Mouse (Mus musculus) lung, embryonic 15.5 days (tissue): ENCODE measurements around the gene Igsf21. TPM values are rescaled to one million over a fixed set of nuclear protein-coding genes. Genes with fewer than 3 reads are reported as not detected.

Source experiments
- ATAC-seq: fragments of 200-750 bp; cut with Nextera tagmentation; 2 replicates; pipeline ENCODE4 v1.8.0; 2017; ENCODE audit warnings: moderate number of reproducible peaks, borderline replicate concordance; ENCODE audit not compliant: low FRiP score, low TSS enrichment; ENCODE audit errors: extremely low read depth
- H3K27ac ChIP-seq: fragments of 300-500 bp; sonication (generic); 2 replicates; pipeline ENCODE4 v1.5.1; 2015; ENCODE audit warnings: moderate library complexity, mild to moderate bottlenecking, inconsistent platforms
- H3K27me3 ChIP-seq: fragments of 300-500 bp; sonication (generic); 2 replicates; pipeline ENCODE4 v1.6.1; 2015; ENCODE audit warnings: inconsistent platforms
- H3K36me3 ChIP-seq: fragments of 300-500 bp; sonication (generic); 2 replicates; pipeline ENCODE4 v1.6.1; 2015; ENCODE audit warnings: inconsistent platforms
- H3K4me1 ChIP-seq: fragments of 300-500 bp; sonication (generic); 2 replicates; pipeline ENCODE4 v1.6.1; 2015; ENCODE audit warnings: inconsistent platforms
- H3K4me2 ChIP-seq: fragments of 300-500 bp; sonication (generic); 2 replicates; pipeline ENCODE4 v1.6.1; 2015; ENCODE audit warnings: inconsistent platforms, mild to moderate bottlenecking, moderate library complexity
- H3K4me3 ChIP-seq: fragments of 300-500 bp; sonication (generic); 2 replicates; pipeline ENCODE4 v1.5.1; 2015; ENCODE audit warnings: mild to moderate bottlenecking, inconsistent platforms
- H3K9ac ChIP-seq: fragments of 300-500 bp; sonication (generic); 2 replicates; pipeline ENCODE4 v1.6.1; 2015; ENCODE audit warnings: inconsistent platforms
- H3K9me3 ChIP-seq: fragments of 300-500 bp; sonication (generic); 2 replicates; pipeline ENCODE4 v1.6.1; 2016; ENCODE audit warnings: inconsistent platforms
- WGBS: fragments of 180-500 bp; shearing (Covaris S2); methylation state at CpG from one replicate; pipeline ENCODE4 v1.1.7; 2015; 5-methylcytosine and 5-hydroxymethylcytosine counted together
- polyA plus RNA-seq: library from polyadenylated mRNA; unstranded; fragments of >200 nt; fragmentation: Nextera tagmentation; extraction: Ambion mirVana; gene quantifications from 2 replicates; pipeline ENCODE4 v1.2.1, GENCODE M21; 2015

The Igsf21 gene
- polyA plus RNA-seq, 1 experiment from 2014 or later = 0.39 TPM

DNA sequence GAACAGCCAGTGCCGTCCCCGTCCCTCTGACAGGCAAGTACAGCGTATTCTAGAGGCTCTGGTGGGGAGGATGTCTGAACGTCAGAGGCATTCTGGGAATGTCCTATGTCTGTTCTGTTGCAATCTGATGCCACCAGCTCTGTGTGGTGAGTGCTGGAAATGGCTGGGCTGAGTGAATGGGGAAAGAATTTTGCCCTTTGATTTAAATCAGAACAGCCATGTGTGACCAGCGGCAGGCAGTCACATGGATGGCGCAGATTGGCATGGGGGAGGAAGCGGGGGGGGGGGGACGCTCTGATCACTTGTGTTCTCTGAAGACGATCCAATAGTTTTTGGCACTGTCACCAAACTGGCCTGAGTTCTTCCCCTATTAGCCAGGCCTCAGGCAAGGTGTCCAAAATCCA lies 92.9 kb downstream of the Igsf21 start:
- no peak overlapping the region for H3K4me3 ChIP-seq
- no peak overlapping the region for H3K9ac ChIP-seq
- no peak overlapping the region for H3K4me2 ChIP-seq
- no peaks in the 10 kb centered on the region for H3K36me3 ChIP-seq
- H3K9me3 ChIP-seq = no peaks in the 10 kb centered on the region
- no peak for ATAC-seq
- no peaks in the 10 kb centered on the region; the same call in 1 of the 2 replicates for H3K27me3 ChIP-seq
- H3K4me1 ChIP-seq = no peaks in the 10 kb centered on the region
- H3K27ac ChIP-seq = no peak overlapping the region
- 60% methylated on average over 7 of the region's 9 CpGs for WGBS

DNA sequence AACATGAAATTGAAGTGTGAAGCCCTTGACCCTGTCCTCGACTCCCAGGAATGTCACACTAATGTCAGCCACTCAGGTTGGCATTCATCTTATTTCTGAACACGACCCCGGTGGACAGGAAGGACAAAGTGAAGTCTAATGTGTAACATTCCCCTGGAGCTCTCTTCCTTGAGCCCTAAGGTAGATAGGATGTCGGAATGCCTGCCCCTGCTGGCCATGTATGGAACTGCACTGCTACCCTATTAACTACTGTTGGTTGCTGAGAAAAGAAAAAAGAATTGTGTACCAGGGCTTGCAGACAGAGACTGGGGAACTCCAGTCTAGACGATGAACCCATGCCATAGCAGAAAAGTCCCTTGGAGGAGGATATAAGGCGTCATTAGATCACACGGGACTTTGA lies 93.5 kb downstream of the Igsf21 start:
- Histone ChIP-seq H3K27ac (no peak overlapping the region), H3K4me2 (no peak overlapping the region), H3K4me1 (no peaks in the 10 kb centered on the region), H3K9me3 (no peaks in the 10 kb centered on the region), H3K36me3 (no peaks in the 10 kb centered on the region), H3K4me3 (no peak overlapping the region), H3K9ac (no peak overlapping the region), H3K27me3 (no peaks in the 10 kb centered on the region; the same call in 1 of the 2 replicates)
- 25% methylated on average over 7 of the region's 7 CpGs for WGBS
- no peak for ATAC-seq

DNA sequence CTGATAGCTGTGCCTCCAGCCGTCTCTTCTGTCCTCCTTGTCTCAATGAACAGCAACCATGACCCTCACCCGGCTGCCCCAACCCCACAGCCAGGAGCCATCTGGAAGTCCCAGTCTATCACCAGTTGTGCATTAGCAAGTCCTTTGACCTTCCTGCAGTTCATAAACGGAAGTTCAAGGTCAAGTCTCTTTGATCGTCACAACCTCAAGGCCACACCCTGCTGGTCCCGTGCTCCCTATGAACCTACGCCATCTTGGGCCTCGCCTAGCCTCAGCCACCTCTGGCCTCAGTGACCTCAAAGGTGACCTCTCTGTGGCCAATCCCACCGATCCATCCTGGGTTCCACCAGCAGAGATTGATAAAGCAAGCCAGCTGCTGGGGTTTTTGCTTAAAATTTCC lies 96.9 kb downstream of the Igsf21 start:
- WGBS = 77% methylated on average over 8 of the region's 8 CpGs
- Histone ChIP-seq H3K4me1 (no peaks in the 10 kb centered on the region), H3K9me3 (no peaks in the 10 kb centered on the region), H3K4me3 (no peak overlapping the region), H3K9ac (no peak overlapping the region), H3K4me2 (no peak overlapping the region), H3K27me3 (no peaks in the 10 kb centered on the region; the same call in 1 of the 2 replicates), H3K27ac (no peak overlapping the region), H3K36me3 (no peaks in the 10 kb centered on the region)
- ATAC-seq = no peak

DNA sequence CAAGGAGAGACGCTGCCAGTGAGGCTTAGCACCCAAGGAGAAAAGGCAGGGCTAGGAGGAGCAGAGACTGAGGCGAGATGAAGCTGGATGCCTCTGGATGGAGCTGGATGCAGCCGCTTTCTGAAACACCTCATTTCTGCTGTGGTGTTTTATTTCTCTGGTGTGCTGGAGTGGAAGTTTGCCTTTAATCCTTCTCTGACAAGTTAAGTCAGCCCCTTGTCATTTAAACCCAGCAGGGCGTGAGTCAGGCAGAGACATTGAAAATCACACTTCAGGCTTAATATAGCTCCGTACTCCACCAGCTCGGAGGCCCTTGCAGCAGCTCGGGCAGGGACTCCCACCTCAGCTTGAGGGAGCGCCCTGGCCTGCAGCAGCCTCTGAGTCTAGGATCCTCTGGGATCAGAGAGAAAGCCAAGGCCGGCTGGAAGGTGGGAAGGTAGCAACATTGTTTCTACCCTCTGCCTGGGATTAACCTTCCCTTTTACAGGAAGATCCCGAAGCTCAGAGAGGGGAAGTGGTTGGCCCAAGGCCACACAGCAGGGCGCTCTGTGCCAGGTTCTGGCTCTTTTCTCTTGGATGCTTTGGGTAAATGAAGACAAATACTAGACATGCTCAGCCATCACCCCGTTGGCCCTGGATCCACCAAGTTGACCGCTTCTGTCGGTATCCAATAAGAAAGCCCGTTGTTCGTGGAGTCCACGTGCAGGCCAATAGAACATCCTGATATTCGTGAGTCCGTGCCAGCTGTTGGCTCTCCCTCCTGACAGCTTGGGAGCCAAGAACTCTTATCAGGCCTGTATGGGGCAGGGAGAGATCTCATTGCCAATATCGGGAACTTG lies 98.5 kb downstream of the Igsf21 start:
- WGBS = 65% methylated on average over 20 of the region's 20 CpGs
- Histone ChIP-seq H3K9me3 (no peaks in the 10 kb centered on the region), H3K4me3 (no peak overlapping the region), H3K27me3 (no peaks in the 10 kb centered on the region; the same call in 1 of the 2 replicates), H3K36me3 (no peaks in the 10 kb centered on the region), H3K27ac (no peak overlapping the region), H3K4me2 (no peak overlapping the region), H3K9ac (no peak overlapping the region), H3K4me1 (no peaks in the 10 kb centered on the region)
- no peak for ATAC-seq

DNA sequence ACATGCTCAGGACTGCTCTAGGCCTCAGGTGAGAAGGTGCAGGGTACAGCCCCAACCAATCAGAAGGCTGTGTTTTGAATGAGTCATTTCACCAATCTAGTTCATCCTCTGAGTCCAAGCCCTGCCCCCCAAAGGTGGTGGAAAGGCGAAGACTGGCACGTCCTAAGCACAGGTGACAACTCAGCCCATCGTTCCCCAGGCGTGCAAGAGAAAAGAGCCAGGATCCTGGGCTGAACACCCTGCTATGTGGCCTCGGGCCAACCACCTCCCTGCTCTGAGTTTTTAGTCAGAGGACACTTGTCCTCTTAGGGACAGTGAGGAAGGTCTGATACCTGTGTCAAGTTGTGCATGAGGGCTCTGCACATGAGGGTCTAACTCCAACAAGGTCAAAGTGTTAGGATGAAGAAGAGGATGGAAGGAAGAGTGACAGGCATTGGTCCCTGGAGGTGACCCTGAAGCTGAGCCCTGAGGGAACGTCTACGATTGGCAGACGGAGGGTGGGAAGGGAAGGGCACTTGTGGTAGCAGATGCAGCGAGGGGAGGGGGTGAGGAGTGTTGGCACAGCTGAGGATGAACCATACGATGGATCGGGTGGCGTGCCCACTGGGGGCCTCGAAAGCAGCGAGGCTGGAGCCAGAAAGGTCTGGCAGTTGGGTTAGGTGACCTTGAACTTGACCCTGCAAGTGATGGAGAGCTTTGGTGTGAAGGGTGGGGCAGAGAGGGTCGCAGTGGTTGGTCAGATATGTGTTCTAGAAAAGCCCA lies 99.3 kb downstream of the Igsf21 start:
- Histone ChIP-seq H3K27me3 (no peaks in the 10 kb centered on the region; the same call in 1 of the 2 replicates), H3K36me3 (no peaks in the 10 kb centered on the region), H3K4me2 (no peak overlapping the region), H3K4me1 (no peaks in the 10 kb centered on the region), H3K4me3 (no peak overlapping the region), H3K9ac (no peak overlapping the region), H3K9me3 (no peaks in the 10 kb centered on the region), H3K27ac (no peak overlapping the region)
- WGBS = 68% methylated on average over 15 of the region's 15 CpGs
- ATAC-seq = no peak

DNA sequence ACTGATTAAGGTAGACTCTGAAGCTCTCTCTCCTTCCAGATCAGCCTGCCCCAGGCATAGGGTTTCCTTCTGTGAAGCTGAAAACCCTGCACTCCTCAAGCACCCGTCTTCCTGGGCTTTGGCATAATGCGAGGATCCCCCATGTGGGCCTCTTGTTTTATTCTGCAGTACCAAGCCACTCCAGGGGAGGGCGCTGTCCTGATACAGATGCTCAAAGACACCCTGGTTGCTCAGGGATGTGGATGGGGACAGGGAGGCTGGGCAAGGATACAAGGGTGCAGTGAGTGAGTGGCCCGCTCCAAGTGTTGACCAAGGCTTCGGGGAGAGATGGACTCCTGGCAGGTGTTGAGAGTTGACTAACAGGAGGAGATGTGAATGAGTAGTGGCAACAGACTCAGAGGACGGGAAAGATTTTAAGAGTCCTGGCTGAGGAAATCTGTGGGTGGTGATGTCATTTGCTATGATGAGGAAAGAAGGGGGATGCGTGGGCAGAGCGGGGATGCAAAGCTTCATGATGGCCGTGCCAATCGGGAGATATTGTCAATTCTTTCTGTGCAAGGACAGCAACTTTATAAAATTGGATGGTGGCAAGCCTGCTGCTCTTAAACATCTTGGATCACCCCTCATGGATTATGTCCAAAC lies 102.6 kb downstream of the Igsf21 start:
- Histone ChIP-seq H3K9me3 (no peaks in the 10 kb centered on the region), H3K27ac (no peak overlapping the region), H3K9ac (no peak overlapping the region), H3K27me3 (0 out of 2 replicates have a peak, but pooled peaks cover 2% of the 10 kb centered on the region), H3K4me1 (no peaks in the 10 kb centered on the region), H3K4me2 (no peak overlapping the region), H3K36me3 (no peaks in the 10 kb centered on the region), H3K4me3 (no peak overlapping the region)
- 84% methylated on average over 10 of the region's 10 CpGs for WGBS
- ATAC-seq = no peak

DNA sequence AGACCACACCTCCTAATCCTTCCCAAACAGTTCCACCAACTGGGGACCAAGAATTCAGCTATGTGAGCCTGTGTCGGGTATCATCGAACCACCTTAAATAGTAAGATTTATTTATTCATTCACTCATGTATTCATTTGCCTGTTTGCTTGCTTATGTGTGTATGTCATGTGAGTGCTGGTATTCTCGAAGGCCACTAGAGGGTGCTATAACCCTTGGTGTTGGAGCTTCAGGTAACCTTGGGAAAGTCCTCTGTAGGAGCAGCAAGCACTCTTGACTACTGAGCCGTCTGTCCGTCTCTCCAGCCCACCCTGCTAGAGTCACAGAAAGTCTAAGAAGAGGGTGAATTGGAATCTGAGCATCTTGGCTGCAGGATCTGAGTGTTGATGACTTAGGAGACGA lies 103.4 kb downstream of the Igsf21 start:
- no peak overlapping the region for H3K27ac ChIP-seq
- ATAC-seq = no peak
- no peak overlapping the region for H3K4me2 ChIP-seq
- H3K4me1 ChIP-seq = no peaks in the 10 kb centered on the region
- H3K27me3 ChIP-seq = 0 out of 2 replicates have a peak, but pooled peaks cover 2% of the 10 kb centered on the region
- no peak overlapping the region for H3K4me3 ChIP-seq
- no peaks in the 10 kb centered on the region for H3K9me3 ChIP-seq
- no peaks in the 10 kb centered on the region for H3K36me3 ChIP-seq
- H3K9ac ChIP-seq = no peak overlapping the region
- WGBS = 84% methylated on average over 6 of the region's 6 CpGs

DNA sequence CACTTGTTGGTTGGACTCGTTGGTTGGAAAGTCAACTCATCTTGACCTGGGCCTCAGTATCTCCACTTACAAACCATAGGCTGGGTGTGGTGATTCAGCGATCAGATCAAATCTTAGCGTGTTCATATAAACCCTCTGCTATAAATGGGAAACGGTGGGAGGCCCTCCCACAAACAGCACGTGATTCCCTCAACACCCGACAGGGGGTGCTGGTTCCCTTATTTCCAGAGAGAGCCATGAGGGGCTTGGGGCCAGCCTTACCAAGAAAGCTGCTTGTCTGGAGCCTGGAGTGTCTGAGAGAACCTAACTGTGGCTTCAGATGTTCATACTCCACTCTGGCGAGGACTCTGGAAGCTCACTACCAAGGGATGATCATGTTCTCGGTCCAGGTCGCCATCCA lies 106.1 kb downstream of the Igsf21 start:
- H3K27ac ChIP-seq = no peak overlapping the region
- H3K9ac ChIP-seq = no peak overlapping the region
- H3K4me1 ChIP-seq = no peaks in the 10 kb centered on the region
- no peak overlapping the region for H3K4me2 ChIP-seq
- H3K36me3 ChIP-seq = no peaks in the 10 kb centered on the region
- ATAC-seq = no peak
- 64% methylated on average over 9 of the region's 9 CpGs for WGBS
- no peaks in the 10 kb centered on the region for H3K9me3 ChIP-seq
- H3K27me3 ChIP-seq = 0 out of 2 replicates have a peak, but pooled peaks cover 2% of the 10 kb centered on the region
- H3K4me3 ChIP-seq = no peak overlapping the region

DNA sequence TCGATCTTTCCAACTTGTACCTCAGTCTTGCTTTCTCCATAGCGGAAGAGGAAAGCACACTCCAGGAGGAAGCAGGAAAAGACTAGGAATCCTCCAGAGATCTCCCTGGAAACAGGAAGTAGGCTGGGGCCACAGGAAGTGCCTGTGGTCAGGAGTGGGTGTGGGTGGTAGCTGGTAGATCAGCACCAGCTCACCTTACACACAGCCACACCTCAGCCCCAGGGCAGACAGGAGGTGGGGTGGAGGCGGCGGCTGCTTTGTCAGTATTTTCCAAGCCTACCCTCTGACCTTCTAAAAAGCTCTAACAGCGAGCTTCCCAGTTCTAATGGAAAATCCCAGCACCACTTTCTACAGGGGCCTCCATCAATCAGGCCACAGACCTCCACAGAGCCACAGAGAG lies 107.7 kb downstream of the Igsf21 start:
- Histone ChIP-seq H3K9me3 (no peaks in the 10 kb centered on the region), H3K4me2 (no peak overlapping the region), H3K9ac (no peak overlapping the region), H3K4me1 (no peaks in the 10 kb centered on the region), H3K27ac (no peak overlapping the region), H3K4me3 (no peak overlapping the region), H3K36me3 (no peaks in the 10 kb centered on the region), H3K27me3 (0 out of 2 replicates have a peak, but pooled peaks cover 2% of the 10 kb centered on the region)
- 48% methylated on average over 5 of the region's 5 CpGs for WGBS
- ATAC-seq = no peak

DNA sequence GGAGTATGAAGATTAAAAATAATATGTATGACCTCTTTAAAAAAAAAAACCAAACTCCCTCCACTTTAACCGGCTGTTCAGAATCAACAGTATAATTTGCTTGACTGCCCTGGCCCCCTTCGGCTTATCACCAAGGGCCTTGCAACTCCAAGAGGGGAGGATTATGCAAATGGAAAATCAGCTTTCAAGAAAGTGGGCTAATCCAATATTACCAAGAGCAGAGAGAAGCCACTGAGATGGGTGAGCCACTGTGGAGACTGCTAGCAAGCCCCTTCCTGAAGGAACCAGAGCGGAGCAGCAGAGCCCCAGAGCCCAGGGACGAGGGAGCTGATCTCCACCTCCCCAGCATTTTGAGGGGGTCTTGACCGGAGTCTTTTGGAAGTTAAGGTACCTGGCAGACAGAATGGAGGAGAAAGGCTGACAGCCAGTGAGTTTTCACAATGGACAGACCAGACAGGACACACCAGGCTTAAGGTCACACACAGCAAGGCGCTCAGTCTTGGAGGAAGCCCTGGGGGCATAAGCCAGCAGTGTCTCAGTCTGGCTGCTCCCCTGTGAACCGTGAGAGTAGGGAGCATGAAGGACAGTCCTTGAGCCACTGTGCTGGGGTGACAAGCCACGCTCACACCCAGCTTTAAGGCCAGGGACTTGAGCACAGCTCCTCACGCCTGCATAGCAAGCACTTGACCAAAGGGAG lies 114.8 kb downstream of the Igsf21 start:
- Histone ChIP-seq H3K4me1 (no peaks in the 10 kb centered on the region), H3K9ac (no peak overlapping the region), H3K4me2 (no peak overlapping the region), H3K27me3 (no peaks in the 10 kb centered on the region), H3K27ac (no peak overlapping the region), H3K36me3 (no peaks in the 10 kb centered on the region), H3K4me3 (no peak overlapping the region), H3K9me3 (no peaks in the 10 kb centered on the region)
- ATAC-seq = no peak
- WGBS = 27% methylated on average over 9 of the region's 9 CpGs

DNA sequence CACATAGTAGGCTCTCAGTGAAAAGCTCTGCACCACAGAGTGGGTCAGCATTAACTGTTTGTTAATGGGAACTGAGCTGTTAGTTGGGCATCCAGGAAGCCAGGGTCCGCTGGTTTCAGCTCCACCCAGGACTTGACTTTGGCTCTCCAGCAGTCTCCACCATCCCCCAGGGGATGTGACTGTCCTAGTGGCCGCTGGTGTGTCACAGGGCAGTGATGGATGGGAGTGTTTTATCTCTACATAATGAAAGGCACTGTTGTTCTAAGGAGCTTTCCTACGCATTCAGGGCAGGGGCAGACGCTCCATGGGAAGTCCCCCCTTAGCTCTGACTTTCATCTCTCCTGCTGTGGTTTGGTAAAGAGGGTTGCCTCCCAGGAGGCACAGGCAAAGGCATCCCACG lies 115.4 kb downstream of the Igsf21 start:
- no peaks in the 10 kb centered on the region for H3K36me3 ChIP-seq
- H3K27ac ChIP-seq = no peak overlapping the region
- no peak overlapping the region for H3K9ac ChIP-seq
- 6% methylated on average over 5 of the region's 5 CpGs for WGBS
- no peaks in the 10 kb centered on the region for H3K4me1 ChIP-seq
- H3K4me2 ChIP-seq = no peak overlapping the region
- ATAC-seq = no peak
- H3K27me3 ChIP-seq = no peaks in the 10 kb centered on the region
- H3K4me3 ChIP-seq = no peak overlapping the region
- no peaks in the 10 kb centered on the region for H3K9me3 ChIP-seq
